Mouse (Mus musculus): ENCODE measurements around the gene Msl2. TPM values are rescaled to one million over a fixed set of nuclear protein-coding genes. Genes with fewer than 3 reads are reported as not detected.

Gene Msl2
- total RNA-seq, 4 experiments from 2014 or later, result 26.3 to 30.8 (median 29.6) TPM

DNA sequence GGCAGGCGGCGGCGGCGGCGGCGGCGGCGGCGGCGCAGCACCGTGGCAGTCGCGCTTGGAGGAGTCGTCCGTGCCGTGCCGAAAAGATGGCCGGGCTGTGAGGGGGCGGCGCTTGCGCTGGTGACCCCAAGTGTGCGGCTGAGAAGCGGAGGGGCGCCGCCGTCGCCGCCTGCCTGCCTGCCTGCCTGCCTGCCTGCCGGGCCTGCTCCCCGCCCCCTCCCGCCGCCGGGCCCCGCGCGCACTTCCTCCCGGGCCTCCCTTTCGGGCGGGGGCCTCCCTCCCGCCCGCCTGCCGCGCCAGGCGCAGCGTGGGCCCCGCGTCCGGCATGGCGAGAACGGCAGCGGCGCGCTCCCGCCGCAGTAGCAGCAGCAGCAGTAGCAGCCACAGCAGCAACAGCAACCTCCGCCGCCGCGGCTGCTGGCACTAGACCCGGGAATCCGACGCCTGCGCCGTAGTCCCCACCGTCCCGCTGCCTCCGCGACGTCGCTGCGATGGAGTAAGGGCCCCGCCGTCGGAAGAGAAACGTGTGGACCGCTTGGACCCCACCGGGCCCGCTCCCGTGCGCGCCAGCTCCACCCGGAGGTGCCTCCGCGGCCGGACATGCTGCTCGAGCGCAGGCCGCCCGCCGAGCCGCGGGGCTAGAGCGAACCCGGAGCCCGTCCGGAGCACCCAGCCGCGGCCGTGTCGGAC, 576 bp downstream of the Msl2 start:
- peak; percentile 74 to 83 for DNase-seq (ENCODE audit: low spot score in 2 of 2)

DNA sequence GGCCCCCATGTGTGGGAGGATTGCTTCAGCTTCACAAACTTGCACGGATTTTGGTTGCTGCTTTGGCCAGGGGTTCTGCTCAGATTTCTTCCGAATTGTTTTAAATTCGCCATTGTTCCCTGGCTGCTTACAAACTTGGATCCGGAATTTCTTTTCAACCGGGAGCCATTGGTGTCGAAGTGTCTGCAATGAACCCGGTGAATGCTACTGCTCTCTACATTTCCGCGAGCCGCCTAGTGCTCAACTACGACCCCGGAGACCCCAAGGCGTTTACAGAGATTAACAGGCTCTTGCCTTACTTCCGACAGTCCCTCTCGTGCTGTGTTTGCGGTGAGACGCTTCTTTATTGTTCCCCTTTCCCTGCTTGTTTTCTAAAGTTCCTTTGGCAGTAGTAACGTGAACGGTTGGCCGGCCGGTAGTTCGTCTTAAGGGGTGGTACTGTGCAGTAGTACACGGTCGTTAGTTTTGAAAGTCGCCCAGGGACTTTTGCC, 1.2 kb downstream of the Msl2 start:
- no peak for DNase-seq (ENCODE audit: low spot score in 2 of 2)

GRCm38 (mm10) chr9:101075694-101076093, 1.8 kb downstream of the Msl2 start:
- no peak for DNase-seq (ENCODE audit: low spot score in 2 of 2)

- DNase-seq (ENCODE audit: low spot score in 2 of 2), result no peak
Observed at GRCm38 (mm10) chr9:101076095-101076875, 2.4 kb downstream of the Msl2 start.

GRCm38 (mm10) chr9:101077486-101077885, 3.6 kb downstream of the Msl2 start:
- DNase-seq (ENCODE audit: low spot score in 2 of 2), result no peak

- no peak for DNase-seq (ENCODE audit: low spot score in 2 of 2)
Observed at GRCm38 (mm10) chr9:101078579-101078978, 4.7 kb downstream of the Msl2 start.

DNA sequence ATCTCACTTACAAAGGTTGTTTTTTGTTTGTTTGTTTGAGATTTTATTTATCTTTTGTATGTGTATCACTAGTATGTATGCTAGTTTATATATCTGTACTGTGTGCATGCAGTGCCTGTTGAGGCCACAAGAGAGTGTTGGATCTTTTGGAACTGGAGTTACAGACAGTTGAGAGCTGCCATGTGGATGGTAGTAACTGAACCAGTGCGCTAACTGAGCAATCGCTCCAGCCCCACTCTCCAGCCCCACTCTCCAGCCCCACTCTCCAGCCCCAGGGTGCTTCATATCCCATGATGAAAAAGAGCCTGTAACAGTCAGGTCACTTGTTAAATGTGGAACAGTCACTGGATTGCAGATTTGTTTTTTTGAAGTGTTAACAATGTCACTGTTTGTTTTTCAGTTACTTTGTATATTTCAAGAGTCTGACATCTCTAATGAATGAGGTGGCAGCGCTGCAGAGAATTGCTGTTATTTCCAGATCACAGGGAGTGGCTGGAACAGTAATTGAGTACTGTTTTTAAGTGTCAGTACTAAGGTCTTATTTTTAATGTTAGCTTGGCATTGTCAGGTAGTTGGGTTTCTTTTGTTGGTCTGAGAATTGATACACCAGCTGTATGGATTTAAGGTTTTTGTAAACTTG, 6.3 kb downstream of the Msl2 start:
- no peak for DNase-seq (ENCODE audit: low spot score in 2 of 2)

DNA sequence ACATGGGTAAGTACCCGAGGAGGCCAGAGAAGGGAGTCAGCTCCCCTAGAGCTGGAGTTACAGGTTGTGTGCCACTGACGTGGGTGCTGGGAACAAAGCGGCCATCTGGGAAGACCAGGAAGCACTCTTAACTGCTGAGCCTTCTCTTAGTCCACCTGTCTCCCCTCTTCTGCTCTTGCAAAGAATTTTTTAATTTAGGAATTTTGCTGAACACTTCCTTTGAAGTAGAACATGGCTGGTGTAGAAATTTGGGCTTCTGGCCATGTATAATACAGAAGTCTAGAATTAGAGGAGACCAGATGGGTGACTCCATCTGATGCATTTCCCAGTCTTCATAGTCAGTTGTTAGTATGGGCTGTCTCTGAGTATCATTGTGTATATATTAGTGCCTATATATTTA, 9.8 kb downstream of the Msl2 start:
- no peak for DNase-seq (ENCODE audit: low spot score in 2 of 2)

- DNase-seq (ENCODE audit: low spot score in 2 of 2), result no peak
Observed at GRCm38 (mm10) chr9:101095425-101095824, 21.5 kb downstream of the Msl2 start.

- DNase-seq (ENCODE audit: low spot score in 2 of 2), result no peak
Observed at GRCm38 (mm10) chr9:101096461-101096860, 22.6 kb downstream of the Msl2 start.

DNA sequence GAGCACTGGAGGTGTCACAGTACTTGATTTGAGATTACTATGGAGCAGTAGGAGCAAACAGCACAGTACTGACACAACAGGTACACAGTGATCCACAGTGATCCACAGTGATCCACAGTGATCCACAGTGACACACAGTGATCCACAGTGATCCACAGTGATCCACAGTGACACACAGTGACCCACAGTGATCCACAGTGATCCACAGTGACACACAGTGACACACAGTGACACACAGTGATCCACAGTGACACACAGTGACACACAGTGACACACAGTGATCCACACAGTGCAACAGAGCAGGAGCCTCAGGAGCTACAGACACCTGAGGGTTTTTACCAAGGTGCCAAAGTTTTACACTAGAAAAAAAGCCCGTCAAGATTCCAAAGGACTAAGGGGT, 23.6 kb downstream of the Msl2 start:
- no peak for DNase-seq (ENCODE audit: low spot score in 2 of 2)

DNA sequence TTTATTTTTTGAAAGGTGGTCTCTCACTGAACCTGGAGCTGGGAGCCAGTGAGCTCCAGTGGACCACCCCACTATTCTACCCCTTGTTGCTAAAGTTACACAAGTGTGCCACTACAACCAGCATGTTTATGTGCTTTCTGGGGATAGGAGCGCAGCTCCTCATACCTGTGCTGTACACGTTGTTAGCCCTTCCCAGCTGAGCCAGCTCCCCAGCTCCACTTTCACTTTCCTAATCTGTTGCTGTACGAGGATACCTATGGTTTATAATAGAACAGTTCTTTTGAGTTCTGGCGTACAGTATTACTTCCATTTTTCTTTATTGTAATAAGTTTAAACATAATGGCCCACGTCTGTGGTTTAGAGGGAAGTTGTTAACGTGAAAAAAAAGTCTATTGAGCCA, 25.5 kb downstream of the Msl2 start:
- no peak for DNase-seq (ENCODE audit: low spot score in 2 of 2)

DNA sequence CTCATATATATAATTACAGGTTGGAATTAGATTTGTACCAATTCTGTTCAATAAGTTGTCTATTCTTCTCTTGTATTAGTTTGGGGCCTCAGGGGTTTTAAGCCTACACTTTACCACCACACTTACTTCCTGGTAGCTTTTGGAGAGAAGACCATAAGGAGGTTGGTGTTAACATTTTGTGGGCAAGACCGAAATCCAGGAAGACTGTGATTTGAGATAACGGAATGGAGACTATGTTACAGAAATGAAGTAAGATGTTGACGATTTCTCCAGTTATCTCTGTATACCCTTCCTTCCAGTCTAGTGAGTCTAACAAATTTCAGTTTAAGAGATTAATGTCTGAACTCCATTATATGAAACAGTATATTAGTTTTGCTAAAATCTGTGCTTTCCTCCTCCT, 26.3 kb downstream of the Msl2 start:
- DNase-seq (ENCODE audit: low spot score in 2 of 2), result no peak

DNA sequence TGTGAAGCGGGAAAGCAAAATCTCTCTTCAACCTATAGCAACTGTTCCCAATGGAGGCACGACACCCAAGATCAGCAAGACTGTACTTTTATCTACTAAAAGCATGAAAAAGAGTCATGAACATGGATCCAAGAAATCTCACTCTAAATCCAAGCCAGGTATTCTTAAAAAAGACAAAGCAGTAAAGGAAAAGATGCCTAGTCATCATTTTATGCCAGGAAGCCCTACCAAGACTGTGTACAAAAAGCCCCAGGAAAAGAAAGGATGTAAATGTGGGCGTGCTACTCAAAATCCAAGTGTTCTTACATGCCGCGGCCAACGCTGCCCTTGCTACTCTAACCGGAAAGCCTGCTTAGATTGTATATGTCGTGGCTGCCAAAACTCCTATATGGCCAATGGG, 27.6 kb downstream of the Msl2 start:
- DNase-seq (ENCODE audit: low spot score in 2 of 2), result no peak

DNA sequence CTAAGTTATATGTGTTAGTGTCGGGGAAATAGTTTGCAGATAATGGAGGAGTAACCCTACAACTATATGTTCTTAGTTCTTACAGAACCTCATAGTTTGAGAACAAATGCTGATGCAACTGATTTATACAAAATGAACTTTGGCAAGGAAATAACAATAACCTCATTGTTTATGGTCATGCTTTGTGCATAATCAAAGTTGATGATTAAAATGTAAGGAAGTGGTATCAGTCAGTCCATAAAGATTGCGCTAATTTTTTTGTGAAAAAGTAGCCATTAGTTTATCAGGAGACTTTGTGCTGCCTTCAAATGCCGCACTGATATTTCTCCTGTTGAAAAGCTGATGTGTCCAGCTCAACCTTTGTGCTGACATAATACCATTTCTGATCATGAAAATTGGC, 28.4 kb downstream of the Msl2 start:
- DNase-seq (ENCODE audit: low spot score in 2 of 2), result no peak

DNA sequence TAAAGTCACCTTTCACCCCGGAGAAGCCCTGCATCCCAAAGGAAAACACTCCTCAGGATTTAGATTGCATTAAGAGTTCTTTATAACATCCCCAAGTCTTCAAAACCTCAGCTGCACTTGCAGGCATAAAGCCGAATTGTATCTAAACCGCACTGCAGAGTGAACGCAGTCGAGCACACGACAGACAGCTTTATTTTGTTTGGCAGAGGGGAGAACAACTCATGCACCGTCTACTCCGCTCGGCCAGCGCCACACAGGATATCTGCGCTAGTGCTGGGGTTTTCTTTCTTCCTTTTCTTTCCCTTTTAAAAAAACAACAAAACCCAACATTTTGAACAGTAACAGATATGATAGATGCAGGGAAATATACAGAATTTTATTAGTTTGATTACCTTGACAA, 31.0 kb downstream of the Msl2 start:
- no peak for DNase-seq (ENCODE audit: low spot score in 2 of 2)

GRCm38 (mm10) chr9:101105735-101106134, 31.8 kb downstream of the Msl2 start:
- no peak for DNase-seq (ENCODE audit: low spot score in 2 of 2)

- DNase-seq (ENCODE audit: low spot score in 2 of 2), result no peak
Observed at GRCm38 (mm10) chr9:101107386-101107785, 33.5 kb downstream of the Msl2 start.

GRCm38 (mm10) chr9:101110013-101110412, 36.1 kb downstream of the Msl2 start:
- DNase-seq (ENCODE audit: low spot score in 2 of 2), result no peak

DNA sequence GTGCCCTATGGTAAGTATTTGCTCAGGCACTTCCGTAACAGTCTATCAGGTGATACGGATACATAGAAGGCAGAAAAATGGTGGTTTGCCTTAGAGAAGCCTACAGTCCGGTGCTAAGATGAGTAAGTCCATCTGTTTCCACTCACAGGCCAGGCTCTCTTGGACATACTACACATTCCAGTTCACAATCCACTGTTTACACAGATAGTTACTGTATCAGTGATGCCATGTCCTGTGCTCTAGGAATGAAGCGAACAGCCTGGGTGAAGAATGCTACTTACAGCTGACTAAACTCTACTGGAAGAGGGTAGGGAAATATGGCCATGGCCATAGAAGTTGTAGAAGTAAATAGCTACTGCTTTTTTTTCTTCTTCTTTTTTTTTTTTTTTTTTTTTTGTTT, 39.4 kb downstream of the Msl2 start:
- no peak for DNase-seq (ENCODE audit: low spot score in 2 of 2)

DNA sequence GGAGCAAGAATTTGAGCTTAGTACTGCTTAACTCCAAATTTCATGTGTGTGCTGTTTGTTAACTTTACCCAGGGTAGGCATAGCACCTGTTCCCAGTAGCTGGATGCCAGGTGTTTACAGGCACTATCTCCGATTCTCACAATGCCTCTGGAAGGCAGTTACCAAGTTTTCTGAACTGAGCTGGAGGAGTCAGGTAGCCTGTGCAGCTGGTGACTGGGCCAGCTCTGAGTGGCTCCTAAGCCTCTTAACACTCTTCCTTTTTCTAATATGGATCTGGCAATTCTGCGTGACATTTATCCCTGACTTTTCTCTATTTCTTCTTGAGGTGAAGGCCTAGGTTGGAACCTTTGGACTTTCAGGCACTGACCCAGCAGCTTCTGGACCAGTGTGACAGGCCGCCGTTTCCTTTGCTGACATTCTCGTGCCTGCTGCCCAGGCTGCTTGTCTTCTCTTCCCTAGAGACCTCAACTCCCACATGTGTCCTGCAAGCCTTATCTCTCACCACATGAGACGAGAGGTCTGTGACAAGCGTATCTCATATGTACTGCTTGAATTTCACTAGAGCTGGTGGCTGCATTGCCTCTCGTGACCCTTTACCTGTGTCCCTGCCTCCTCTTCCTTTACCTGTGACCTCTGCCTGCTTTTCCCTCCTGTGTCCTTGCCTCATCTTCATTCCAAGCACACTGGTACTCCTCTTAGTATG, 40.4 kb downstream of the Msl2 start:
- no peak for DNase-seq (ENCODE audit: low spot score in 2 of 2)

DNA sequence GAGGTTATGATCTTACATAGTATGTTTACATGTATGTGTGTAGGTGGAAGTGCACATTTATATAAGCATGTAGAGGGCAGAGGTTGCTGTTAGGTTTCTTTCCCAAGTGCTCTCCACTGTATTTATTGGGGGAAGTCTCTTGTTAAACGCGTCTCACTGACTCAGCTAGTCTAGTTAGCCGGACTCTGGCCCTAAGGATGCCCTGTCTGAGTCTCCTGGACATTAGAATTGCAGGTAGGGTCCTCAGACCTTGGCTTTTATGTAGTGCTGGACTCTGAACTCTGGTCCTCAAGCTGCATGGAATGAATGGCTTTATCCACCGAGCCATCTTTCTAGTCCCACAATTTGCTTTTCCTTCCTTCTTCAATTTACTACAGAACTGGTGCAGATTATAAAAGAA, 69.7 kb downstream of the Msl2 start:
- no peak for DNase-seq (ENCODE audit: low spot score in 2 of 2)

All from gastrocnemius, adult 8-10 months (tissue).